Mouse (Mus musculus) retina, adult 2 months (tissue): ENCODE measurements around the gene Gm8251.
"Not testable (repeated sequence)": the region's sequence is repeated elsewhere in the genome, so short reads cannot be mapped to it uniquely, and the experiment has no call there.

Experiments
- DNase-seq: peaks from one replicate; pipeline ENCODE4 v3.0.0-alpha.2; 2012; ENCODE audit warnings: low read depth, low spot score

Gm8251 gene

DNA sequence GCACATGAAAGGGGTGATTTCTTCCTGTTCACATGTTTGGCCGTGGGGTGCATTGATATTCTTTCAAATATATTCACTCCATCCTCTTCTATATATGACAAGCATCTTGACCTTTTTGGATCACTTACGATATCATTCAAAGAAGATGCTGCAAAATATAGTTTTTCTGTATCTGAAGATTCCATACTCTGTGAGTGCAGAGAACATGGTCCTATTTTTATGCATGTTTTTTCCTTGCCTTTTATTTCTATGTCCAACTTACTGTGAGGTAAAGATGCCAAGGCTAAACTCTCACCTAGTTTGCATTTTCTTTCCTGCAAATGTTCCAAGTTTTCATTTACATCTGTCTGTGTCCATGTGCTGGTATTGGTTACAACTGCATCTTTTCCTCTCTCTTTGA, at the start of gene Gm8251:
Gene Gm8251, minus strand, starts transcription at position 101 of the 400 bp plus-strand sequence.
- no peak for DNase-seq

DNA sequence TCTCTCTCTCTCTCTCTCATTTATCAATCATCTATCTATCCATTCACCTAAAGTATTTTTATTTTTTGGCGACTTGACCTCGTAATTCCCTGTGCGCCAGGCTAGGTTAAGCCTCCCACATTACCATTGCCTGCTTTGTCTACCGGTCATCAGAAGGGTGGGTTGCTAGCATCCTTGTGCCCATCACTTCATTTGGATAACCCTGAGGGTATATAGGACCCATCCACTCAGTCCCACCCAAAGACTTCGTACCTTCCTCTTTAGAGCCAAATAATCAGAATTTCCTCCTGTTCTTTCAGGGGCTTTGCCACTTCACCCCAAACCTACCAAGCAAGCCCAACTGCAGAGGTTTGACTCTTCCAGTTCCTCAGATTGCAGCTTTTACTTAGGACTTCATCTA, 41.2 kb upstream of the Gm8251 start:
- no peak for DNase-seq

DNA sequence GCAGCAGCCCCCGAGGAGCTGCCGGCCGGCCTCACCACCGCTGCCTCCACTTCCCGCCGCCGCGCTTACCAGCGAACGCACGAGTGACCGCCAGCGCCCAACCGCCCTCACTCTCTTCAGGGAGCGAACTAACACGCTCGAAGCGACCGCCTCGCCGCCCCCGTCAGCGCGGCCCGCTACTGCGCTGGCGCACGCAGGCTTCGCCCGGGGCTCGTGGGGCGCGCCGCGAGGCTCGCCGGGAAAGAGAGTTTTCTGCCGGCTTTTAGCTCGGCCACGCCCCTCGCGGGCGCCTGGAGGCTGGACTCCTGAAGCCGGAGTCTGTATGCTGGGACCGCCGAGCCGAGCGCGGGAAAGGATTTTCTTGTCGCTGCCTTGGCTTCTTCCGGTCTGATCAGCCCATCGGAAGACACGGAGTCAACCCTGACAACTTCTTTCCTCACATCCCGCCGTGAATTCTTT, 40.6 kb upstream of the Gm8251 start, which contains the start of gene Tex30:
Gene Tex30, minus strand, starts transcription at position 183 of the 459 bp plus-strand sequence.
- DNase-seq = peak; percentile 85

DNA sequence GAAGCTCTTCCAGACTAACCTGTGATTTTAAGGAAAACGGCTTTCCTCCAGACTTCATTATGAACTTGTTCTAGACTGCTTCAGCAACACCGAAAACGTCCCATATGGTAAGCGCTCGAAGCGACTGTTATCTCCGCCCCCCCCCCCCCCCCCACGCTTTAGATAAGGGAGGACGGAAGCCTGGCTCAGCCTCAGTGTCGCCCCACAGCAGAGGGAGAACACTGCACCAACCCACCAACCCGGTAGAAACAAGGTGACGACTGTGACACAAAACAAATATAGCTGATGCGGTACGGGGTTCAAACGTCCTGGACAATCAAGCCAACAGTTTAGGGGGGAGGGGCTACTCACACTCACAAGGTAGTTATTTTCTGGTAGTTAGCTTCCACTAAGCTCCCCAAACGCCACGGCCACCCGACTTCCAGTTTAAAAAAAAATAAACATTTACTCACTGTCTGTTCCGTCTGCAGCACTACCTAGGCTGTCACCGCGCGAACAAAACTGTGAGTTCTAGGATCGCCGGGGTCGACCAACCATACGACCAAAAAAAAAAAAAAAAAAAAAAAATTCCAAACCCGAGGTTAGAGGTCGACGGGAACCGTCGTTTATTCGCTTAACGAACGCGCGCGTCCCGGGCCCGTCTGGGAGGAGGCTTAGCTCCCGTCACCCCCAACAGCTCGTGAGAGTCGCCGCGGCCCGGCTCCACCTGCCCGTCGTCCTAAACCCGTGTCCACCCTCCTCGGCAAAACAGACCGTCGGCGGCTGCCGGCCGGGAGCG, 39.9 kb upstream of the Gm8251 start:
- DNase-seq = no peak

DNA sequence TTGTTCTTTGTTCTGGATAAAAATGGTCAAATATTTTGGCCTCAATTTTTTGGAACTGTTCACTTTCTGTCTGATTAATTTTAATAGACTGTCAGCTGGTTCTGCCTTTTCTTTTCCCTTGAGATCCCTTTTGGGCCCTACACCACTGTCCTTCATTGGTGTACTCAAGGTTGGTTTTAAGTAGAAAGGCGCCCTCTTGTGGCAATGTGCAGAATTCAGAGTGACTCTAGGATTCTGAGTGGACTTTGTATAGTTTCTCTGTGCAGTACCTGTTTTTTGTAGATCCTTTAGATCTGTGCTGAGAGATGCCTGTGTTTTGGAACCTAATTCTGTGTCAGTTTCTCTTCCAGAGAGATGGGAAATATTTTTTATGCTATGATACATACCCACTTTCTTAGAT, 2.9 kb upstream of the Gm8251 start:
- peak; percentile 23 for DNase-seq

DNA sequence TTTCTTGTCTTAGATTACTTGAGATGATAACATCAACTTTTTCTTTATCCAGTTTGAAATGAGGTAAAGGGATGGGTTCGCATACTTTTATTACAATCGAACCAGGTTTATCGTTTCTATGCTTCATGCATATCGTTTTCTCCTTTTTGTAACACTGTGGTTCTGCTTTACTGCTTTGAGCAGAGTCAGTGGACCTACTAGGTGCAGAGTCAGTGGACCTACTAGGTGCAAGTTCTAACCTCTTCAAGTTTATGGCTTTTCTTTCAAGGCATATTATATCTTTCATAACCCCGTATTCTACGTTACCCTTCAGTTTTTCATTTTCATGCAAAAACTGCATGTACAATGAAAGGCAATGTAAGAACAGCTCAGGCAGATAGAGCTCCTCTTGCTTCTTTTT, 1.7 kb upstream of the Gm8251 start:
- no peak for DNase-seq

DNA sequence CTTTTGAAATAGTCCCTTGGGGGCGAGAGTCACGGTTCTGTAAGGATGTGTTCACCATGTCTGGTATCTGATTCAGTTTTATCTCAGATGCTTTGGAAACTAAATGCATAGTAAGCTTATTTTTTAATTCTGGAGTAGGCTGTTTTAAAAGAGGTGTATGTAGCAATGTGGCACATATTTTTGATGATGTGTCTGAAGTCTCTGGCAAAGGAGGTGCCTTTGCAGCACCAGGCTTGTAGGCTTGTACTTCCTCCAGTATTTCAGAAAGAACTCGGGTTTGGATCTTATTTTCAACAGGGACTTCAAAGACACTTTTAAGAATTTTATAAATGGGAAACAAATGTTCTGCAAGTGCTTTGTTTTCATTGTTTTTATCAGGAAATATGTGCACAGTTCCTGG, 3.9 kb downstream of the Gm8251 start:
- no peak for DNase-seq

DNA sequence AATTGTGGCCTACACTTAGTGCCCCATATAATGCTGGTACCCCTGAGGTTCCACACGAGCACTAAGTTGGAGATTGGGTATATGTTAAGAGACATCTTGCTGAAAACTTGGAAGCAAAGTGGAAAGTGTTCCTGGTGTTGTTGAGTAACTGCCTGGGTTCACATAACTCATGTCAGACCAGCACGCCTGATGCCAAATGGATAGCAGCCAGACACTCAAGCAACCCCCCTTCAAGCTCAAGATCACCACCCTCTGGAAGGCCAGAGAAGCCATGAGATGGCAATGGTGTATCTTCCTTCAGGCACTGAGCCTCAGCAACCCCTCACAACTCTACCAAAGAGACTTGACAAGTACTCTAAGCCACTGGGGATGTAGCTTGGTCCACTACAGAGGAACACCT, 15.2 kb downstream of the Gm8251 start:
- no peak for DNase-seq

DNA sequence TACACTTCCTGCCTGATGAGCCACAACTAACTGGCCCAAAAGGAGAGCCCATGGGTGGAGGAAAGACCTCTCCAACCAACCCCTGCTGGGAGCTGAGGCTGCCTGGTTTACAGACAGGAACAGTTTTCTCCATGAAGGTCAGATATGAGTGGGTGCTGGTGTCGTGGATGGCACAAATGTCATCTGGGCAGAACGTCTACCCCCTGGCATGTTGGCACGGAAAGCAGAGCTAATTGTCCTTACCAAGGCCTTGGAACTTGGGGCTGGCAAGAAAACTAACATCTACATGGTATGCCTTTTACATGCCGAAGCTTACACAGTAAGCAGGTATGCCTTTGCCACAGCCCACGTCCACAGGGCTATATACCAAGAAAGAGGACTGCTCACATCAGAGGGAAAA, 16.0 kb downstream of the Gm8251 start:
- not testable (repeated sequence) for DNase-seq

DNA sequence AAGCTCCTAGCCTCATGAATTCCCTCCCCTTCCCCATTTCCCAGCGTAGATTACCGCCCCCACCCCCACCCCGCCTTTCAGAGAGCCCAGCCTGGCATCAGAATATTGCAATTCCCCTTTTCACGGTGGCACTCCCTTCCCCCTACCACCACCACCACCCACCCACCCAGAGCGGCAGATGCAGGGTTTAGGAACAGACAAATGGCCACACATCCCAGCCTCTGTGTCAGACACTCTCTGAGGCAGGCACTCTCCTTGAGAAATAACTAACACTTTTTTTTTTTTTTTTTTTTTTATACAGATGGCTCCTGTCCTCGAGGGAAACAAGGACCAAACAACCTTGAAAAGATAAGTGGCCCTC, 19.2 kb downstream of the Gm8251 start:
- DNase-seq = no peak

DNA sequence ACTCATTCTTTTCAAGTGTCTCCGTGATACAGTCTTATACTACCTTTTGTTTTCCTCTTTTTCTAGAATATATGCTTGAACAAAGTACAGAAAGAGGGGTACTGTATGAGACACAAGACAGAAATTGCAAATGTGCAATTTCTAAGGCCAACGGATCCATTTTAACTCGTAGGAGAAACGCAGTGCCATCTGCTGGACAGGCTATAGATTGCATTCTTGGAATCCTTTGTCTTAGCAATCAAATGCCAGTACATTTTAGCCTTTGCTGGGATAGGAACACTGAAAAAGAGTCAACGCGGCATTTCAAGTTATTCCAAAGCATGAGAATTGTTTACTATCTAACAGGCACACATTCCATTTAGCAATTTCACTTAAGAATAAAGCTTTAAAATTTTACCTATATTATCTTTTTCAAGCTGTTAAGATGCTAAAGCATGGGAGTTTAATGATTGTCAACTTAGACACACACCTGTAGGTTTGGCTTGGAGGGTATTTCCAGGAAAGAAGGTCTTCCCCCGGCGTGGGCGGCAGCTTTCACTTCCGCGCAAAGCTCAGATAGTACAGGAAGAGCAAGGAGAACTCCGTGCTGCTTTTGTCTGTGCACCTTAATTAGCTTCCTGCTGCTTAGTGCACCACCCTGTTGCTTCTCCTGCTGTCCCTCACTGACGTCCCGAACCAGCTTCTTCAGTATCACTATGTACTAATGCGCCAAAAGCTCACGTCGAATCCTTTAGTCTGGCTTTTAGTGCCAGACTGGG, 19.8 kb downstream of the Gm8251 start:
- DNase-seq = peak; percentile 22

DNA sequence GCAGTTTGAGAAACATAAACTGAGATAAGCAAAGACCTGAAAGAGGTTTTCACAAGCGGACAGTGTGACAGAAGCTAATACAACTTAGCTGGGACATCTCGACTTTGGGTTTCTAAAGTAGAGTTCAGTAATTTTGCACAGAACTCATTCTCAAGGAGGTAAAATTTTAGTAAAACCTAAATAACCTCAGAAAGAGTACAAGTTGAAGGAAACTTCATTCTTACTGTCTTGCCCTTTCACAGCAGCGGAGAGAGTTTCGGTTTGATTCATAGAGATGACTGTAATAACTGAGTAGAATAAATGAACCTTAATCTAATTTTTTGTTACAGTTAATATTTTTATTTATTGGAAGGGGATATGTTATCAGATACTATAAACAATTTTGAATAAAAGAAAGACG, 28.8 kb downstream of the Gm8251 start:
- no peak for DNase-seq

DNA sequence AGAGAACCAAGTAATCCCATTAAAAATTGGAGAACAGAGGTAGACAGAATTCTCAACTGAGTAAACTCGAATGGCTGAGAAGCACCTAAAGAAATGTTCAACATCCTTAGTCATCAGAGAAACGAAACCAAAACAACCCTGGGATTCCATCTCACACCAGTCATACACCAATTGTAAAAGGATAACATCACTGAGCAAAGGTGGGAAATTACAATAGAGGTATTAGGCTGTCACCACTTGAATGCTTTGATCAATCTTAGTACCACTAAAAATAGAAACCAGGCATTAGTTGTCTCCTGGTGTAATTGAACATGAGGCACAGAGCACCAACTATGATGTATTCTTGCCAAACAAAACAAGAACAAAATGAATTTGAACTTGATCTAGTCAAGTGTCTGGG, 29.5 kb downstream of the Gm8251 start:
- no peak for DNase-seq

DNA sequence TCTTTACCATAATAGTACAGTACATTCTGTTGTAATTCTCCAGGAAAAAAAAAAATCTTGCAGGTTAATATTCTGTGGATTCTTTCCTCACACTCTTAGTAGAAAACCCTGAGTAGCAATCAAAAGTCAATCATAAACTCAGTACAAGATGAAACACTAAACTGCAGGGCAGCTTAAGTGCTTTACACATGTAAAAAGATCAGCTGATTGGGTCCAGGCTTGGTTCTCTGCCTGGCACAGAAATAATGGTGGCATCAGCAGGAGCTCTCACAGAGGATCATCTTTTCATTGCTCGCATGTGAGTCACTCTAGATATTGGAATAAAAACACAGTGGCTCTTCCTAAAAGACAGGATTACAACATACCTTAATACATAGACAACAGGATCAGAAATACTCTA, 34.1 kb downstream of the Gm8251 start:
- DNase-seq = no peak

DNA sequence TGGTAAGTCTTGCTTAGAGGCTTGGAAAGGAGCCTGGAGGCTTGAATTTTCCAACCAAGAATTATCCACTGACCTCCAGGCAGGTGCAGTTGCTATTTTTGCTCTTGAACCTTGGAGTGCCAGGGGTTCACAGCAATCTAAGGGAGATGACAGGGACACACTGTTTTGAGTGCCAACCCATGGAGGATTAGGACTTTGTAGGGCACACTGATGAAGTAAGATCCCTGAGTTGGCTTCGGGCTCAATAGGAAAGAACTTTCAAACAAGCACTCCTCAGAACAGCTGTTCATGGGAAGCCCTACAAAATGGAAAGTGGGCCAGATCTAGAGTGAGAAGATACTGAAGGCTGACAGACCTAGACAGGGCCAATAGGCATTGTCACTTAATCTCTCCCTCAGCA, 39.1 kb downstream of the Gm8251 start:
- no peak for DNase-seq

DNA sequence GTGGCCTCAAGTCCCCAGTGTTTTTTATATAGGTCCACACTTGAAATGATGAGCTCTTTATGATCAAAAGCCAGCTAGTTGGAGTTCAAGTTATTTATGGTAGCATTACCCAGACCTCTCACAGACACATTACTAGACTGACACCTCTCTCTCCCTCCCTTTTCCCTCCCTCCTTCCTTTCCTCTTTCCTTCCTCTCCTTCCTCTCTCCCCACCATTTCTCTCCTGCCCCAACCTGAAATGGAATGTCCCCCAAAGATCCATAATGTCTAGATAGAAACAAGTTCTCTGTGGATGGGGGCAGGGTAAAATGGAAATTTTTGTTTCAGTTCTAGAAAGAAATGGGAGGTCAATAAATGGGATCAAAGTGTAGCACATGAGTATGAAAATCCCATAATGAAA, 41.8 kb downstream of the Gm8251 start, which contains the start of gene Mettl21c:
Gene Mettl21c, minus strand, starts transcription at position 101 of the 400 bp plus-strand sequence.
- no peak for DNase-seq

DNA sequence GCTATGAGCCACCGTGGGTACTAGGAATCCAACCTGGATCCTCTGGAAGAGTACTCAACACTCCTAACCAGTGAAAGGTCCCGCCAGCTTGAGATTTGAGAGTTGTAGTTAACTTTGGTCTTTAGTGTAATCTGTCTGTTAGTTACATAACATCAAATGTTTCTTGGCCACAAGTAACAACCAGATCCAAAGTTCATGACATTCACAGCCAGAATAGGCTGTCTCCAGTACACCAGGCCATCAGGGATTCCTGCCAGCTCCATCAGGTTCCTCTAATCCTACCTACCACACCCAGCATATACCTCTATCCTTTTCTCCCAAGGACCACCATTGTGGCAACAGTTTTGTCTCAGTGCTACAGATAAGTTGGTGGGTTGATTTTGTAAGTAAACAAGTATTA, 46.2 kb downstream of the Gm8251 start:
- DNase-seq = no peak
